ENCODE assay signal across 31 mouse cellular contexts in the genomic region with DNA sequence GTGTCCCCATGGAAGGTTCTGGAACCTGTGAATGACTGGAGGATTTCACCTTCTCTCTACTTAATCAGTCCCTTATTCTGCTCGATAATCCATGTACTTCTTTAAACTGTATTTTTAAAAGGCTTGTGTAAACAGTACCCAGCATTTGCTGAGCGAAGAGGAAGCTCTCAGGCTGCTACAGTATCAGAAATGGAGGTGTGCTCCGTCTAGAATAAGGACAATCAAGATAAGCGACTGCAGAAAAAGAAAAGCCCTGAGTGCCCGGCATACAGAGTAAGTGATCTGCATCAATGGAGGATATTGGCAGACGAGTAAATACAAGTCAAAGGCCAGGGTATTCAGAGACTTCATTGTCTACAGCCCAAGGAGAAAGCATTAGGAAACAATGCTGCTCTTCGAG. TPM values are rescaled to one million over a fixed set of nuclear protein-coding genes. Genes with fewer than 3 reads are reported as not detected.
"Had no signal": no experiment of that assay in that cellular context is flagged by ENCODE, and none has a peak within 500 bp of the region (broad histone marks: within the 10 kb centered on the region; RNA-seq: fewer than 3 reads in every experiment).

No protein-coding gene starts in this region.

- DNase-seq: heart, postnatal 10 days; heart, postnatal 14 days; heart, postnatal 36 days; heart, postnatal 4 days; kidney, adult 11 months; kidney, adult 18-20 months; kidney, adult 2 months; kidney, adult 8-10 months; kidney, adult 9 months; kidney, postnatal 10 days; kidney, postnatal 14 days; kidney, postnatal 25 days; kidney, postnatal 36 days; kidney, postnatal 4 days; layer of hippocampus, adult 9-11 months; layer of hippocampus, postnatal 36 days had no signal

- H3K27ac ChIP-seq: heart, embryonic 13.5 days; heart, embryonic 15.5 days; hindbrain, embryonic 10.5 days; hindbrain, embryonic 12.5 days; hindbrain, embryonic 13.5 days; hindbrain, embryonic 14.5 days; hindbrain, embryonic 15.5 days; hindbrain, postnatal 0 days; intestine, embryonic 15.5 days; kidney, embryonic 15.5 days; kidney, postnatal 0 days; layer of hippocampus, adult 2 months; left cerebral cortex, adult 2 months had no signal

- H3K36me3 ChIP-seq: heart, embryonic 12.5 days; heart, embryonic 13.5 days; heart, embryonic 15.5 days; hindbrain, embryonic 10.5 days; hindbrain, embryonic 12.5 days; hindbrain, embryonic 13.5 days; hindbrain, embryonic 15.5 days; intestine, embryonic 15.5 days; kidney, embryonic 15.5 days had no signal

- H3K9ac ChIP-seq: heart, embryonic 12.5 days; heart, embryonic 13.5 days; heart, embryonic 15.5 days; hindbrain, embryonic 12.5 days; hindbrain, embryonic 13.5 days; hindbrain, embryonic 14.5 days; hindbrain, embryonic 15.5 days; intestine, embryonic 15.5 days; kidney, embryonic 15.5 days had no signal

- H3K4me3 ChIP-seq: heart, embryonic 12.5 days; heart, embryonic 13.5 days; heart, embryonic 15.5 days; hindbrain, embryonic 10.5 days; hindbrain, embryonic 12.5 days; hindbrain, embryonic 13.5 days; hindbrain, embryonic 15.5 days; intestine, embryonic 15.5 days; kidney, embryonic 15.5 days; layer of hippocampus, adult 2 months; left cerebral cortex, adult 2 months had no signal

- H3K9me3 ChIP-seq: heart, embryonic 12.5 days; heart, embryonic 13.5 days; heart, embryonic 15.5 days; hindbrain, embryonic 10.5 days; hindbrain, embryonic 12.5 days; hindbrain, embryonic 13.5 days; hindbrain, embryonic 15.5 days; intestine, embryonic 15.5 days; kidney, embryonic 15.5 days had no signal

- H3K4me1 ChIP-seq: heart, embryonic 12.5 days; heart, embryonic 13.5 days; heart, embryonic 15.5 days; intestine, embryonic 15.5 days had no signal

- H3K27me3 ChIP-seq: heart, embryonic 12.5 days; heart, embryonic 13.5 days; heart, embryonic 15.5 days; intestine, embryonic 15.5 days; kidney, embryonic 15.5 days had no signal

RNA-seq across cellular contexts. Expression of a gene that starts 26.3 kb away (rescaled TPM):
- polyA plus RNA-seq: inflammation-experienced regulatory T-cells, adult 6 months had no signal
